Mouse (Mus musculus) limb, embryonic 15.5 days (tissue): ENCODE data around the gene Cript. TPM values are rescaled to one million over a fixed set of nuclear protein-coding genes. Genes with fewer than 3 reads are reported as not detected.

Experiments used
- ATAC-seq: fragments of 200-750 bp; cut with Nextera tagmentation; 2 replicates; pipeline ENCODE4 v1.8.0; 2017; ENCODE audit warnings: low read depth, moderate TSS enrichment; ENCODE audit not compliant: insufficient number of reproducible peaks, low FRiP score, low TSS enrichment
- H3K27ac ChIP-seq: fragments of 300-500 bp; sonication (generic); 2 replicates; pipeline ENCODE4 v1.5.1; 2015; ENCODE audit warnings: moderate library complexity, mild to moderate bottlenecking, inconsistent platforms
- H3K27me3 ChIP-seq: fragments of 300-500 bp; sonication (generic); 2 replicates; pipeline ENCODE4 v1.6.1; 2015; ENCODE audit warnings: inconsistent platforms
- H3K36me3 ChIP-seq: fragments of 300-500 bp; sonication (generic); 2 replicates; pipeline ENCODE4 v1.6.1; 2015; ENCODE audit warnings: inconsistent platforms
- H3K4me1 ChIP-seq: fragments of 300-500 bp; sonication (generic); 2 replicates; pipeline ENCODE4 v1.6.1; 2015; ENCODE audit warnings: inconsistent platforms
- H3K4me2 ChIP-seq: fragments of 300-500 bp; sonication (generic); 2 replicates; pipeline ENCODE4 v1.6.1; 2015; ENCODE audit warnings: mild to moderate bottlenecking, inconsistent platforms
- H3K4me3 ChIP-seq: fragments of 300-500 bp; sonication (generic); 2 replicates; pipeline ENCODE4 v1.5.1; 2015; ENCODE audit warnings: mild to moderate bottlenecking, inconsistent platforms
- H3K9ac ChIP-seq: fragments of 300-500 bp; sonication (generic); 2 replicates; pipeline ENCODE4 v1.6.1; 2015; ENCODE audit warnings: inconsistent platforms
- H3K9me3 ChIP-seq: fragments of 300-500 bp; sonication (generic); 2 replicates; pipeline ENCODE4 v1.6.1; 2016; ENCODE audit warnings: inconsistent platforms
- WGBS: fragments of 180-500 bp; shearing (Covaris S2); methylation state at CpG from one replicate; pipeline ENCODE4 v1.1.7; 2015; 5-methylcytosine and 5-hydroxymethylcytosine counted together
- polyA plus RNA-seq: library from polyadenylated mRNA; unstranded; fragments of >200 nt; fragmentation: Nextera tagmentation; extraction: Ambion mirVana; gene quantifications from 2 replicates; pipeline ENCODE4 v1.2.1, GENCODE M21; 2015

Gene Cript
- 101 and 117 TPM in 2 replicates for polyA plus RNA-seq

- H3K27me3 ChIP-seq = no peaks in the 10 kb centered on the region
- peaks cover 12% of the 10 kb centered on the region; the same call in 1 of the 2 replicates for H3K4me1 ChIP-seq
- peak; percentile 100 for ATAC-seq
- peaks cover 8% of the 10 kb centered on the region; the same call in 1 of the 2 replicates for H3K36me3 ChIP-seq
- peak within 1 kb of the TSS; percentile 27 for H3K27ac ChIP-seq
- peak within 1 kb of the TSS; percentile 96 for H3K4me2 ChIP-seq
- H3K4me3 ChIP-seq = peak within 1 kb of the TSS; percentile 82
- H3K9ac ChIP-seq = peak within 1 kb of the TSS; percentile 57
- WGBS = under 1% methylated on average over 43 of the region's 43 CpGs
- H3K9me3 ChIP-seq = no peaks in the 10 kb centered on the region
Observed at GRCm38 (mm10) chr17:87025269-87025949, at the start of gene Cript, which contains the start of gene Pigf. Cript (plus strand) TSS chr17:87025550. Pigf (minus strand) TSS chr17:87025406.

GRCm38 (mm10) chr17:86976387-86976786 lies 49.0 kb upstream of the Cript start:
- ATAC-seq = no peak
- H3K27ac ChIP-seq = no peak overlapping the region
- WGBS = 80% methylated on average over 10 of the region's 10 CpGs
- H3K27me3 ChIP-seq = no peaks in the 10 kb centered on the region
- peaks cover 62% of the 10 kb centered on the region for H3K36me3 ChIP-seq
- H3K9me3 ChIP-seq = no peaks in the 10 kb centered on the region
- H3K9ac ChIP-seq = no peak overlapping the region
- H3K4me2 ChIP-seq = no peak overlapping the region
- H3K4me1 ChIP-seq = no peaks in the 10 kb centered on the region
- no peak overlapping the region for H3K4me3 ChIP-seq

GRCm38 (mm10) chr17:86978496-86978895 lies 46.9 kb upstream of the Cript start:
- Histone ChIP-seq H3K4me1 (no peaks in the 10 kb centered on the region), H3K9me3 (no peaks in the 10 kb centered on the region), H3K27ac (no peak overlapping the region), H3K4me3 (no peak overlapping the region), H3K27me3 (no peaks in the 10 kb centered on the region), H3K36me3 (peaks cover 64% of the 10 kb centered on the region), H3K4me2 (no peak overlapping the region), H3K9ac (no peak overlapping the region)
- no peak for ATAC-seq
- 90% methylated on average over 6 of the region's 6 CpGs for WGBS

GRCm38 (mm10) chr17:86981205-86981604 lies 44.1 kb upstream of the Cript start:
- no peak for ATAC-seq
- Histone ChIP-seq H3K36me3 (peaks cover 47% of the 10 kb centered on the region), H3K27me3 (no peaks in the 10 kb centered on the region), H3K4me2 (no peak overlapping the region), H3K4me3 (no peak overlapping the region), H3K9me3 (no peaks in the 10 kb centered on the region), H3K9ac (no peak overlapping the region), H3K4me1 (no peaks in the 10 kb centered on the region), H3K27ac (no peak overlapping the region)
- 96% methylated on average over 1 of the region's 1 CpGs for WGBS

- H3K36me3 ChIP-seq = peaks cover 43% of the 10 kb centered on the region
- 94% methylated on average over 2 of the region's 2 CpGs for WGBS
Observed at GRCm38 (mm10) chr17:86981701-86982100, 43.6 kb upstream of the Cript start.

GRCm38 (mm10) chr17:86982497-86982896 lies 42.9 kb upstream of the Cript start:
- Histone ChIP-seq H3K9me3 (no peaks in the 10 kb centered on the region), H3K27me3 (no peaks in the 10 kb centered on the region), H3K36me3 (peaks cover 43% of the 10 kb centered on the region), H3K4me1 (0 out of 2 replicates have a peak, but pooled peaks cover 8% of the 10 kb centered on the region), H3K4me2 (no peak overlapping the region), H3K4me3 (no peak overlapping the region), H3K9ac (no peak overlapping the region), H3K27ac (no peak overlapping the region)
- ATAC-seq = no peak
- WGBS = 70% methylated on average over 9 of the region's 9 CpGs

More at GRCm38 (mm10) chr17:86981701-86982100, 43.6 kb upstream of the Cript start:
- Histone ChIP-seq H3K27me3 (no peaks in the 10 kb centered on the region), H3K4me3 (no peak overlapping the region), H3K9me3 (no peaks in the 10 kb centered on the region), H3K27ac (no peak overlapping the region), H3K4me2 (no peak overlapping the region), H3K4me1 (0 out of 2 replicates have a peak, but pooled peaks cover 2% of the 10 kb centered on the region), H3K9ac (no peak overlapping the region)
- no peak for ATAC-seq

GRCm38 (mm10) chr17:86986449-86987138 lies 38.8 kb upstream of the Cript start:
- Histone ChIP-seq H3K9ac (no peak overlapping the region), H3K27me3 (no peaks in the 10 kb centered on the region), H3K27ac (0 out of 2 replicates have a peak overlapping the region, but pooled peaks have one; percentile 13), H3K4me2 (no peak overlapping the region), H3K9me3 (no peaks in the 10 kb centered on the region), H3K36me3 (peaks cover 21% of the 10 kb centered on the region), H3K4me1 (peaks cover 20% of the 10 kb centered on the region), H3K4me3 (no peak overlapping the region)
- ATAC-seq = peak; percentile 30
- 54% methylated on average over 17 of the region's 17 CpGs for whole genome bisulfite sequencing

- 86% methylated on average over 5 of the region's 5 CpGs for WGBS
- H3K4me2 ChIP-seq = no peak overlapping the region
- peaks cover 7% of the 10 kb centered on the region for H3K36me3 ChIP-seq
- H3K27me3 ChIP-seq = no peaks in the 10 kb centered on the region
- no peaks in the 10 kb centered on the region for H3K9me3 ChIP-seq
- no peak; the same call in 1 of the 2 replicates for ATAC-seq
- no peak overlapping the region for H3K4me3 ChIP-seq
- no peak overlapping the region for H3K9ac ChIP-seq
- no peak overlapping the region for H3K27ac ChIP-seq
- peaks cover 20% of the 10 kb centered on the region for H3K4me1 ChIP-seq
Observed at GRCm38 (mm10) chr17:86988161-86988560, 37.2 kb upstream of the Cript start.

- no peaks in the 10 kb centered on the region for H3K27me3 ChIP-seq
- H3K27ac ChIP-seq = peak overlapping the region; percentile 12; the same call in 1 of the 2 replicates
- WGBS = 63% methylated on average over 6 of the region's 6 CpGs
- 0 out of 2 replicates have a peak, but pooled peaks have one; percentile 16 for ATAC-seq
- H3K9ac ChIP-seq = no peak overlapping the region
- H3K36me3 ChIP-seq = peaks cover 3% of the 10 kb centered on the region
- H3K4me3 ChIP-seq = no peak overlapping the region
- no peak overlapping the region for H3K4me2 ChIP-seq
- no peaks in the 10 kb centered on the region for H3K9me3 ChIP-seq
- H3K4me1 ChIP-seq = peaks cover 20% of the 10 kb centered on the region
Observed at GRCm38 (mm10) chr17:86988601-86989184, 36.7 kb upstream of the Cript start.

GRCm38 (mm10) chr17:86991306-86991705 lies 34.0 kb upstream of the Cript start:
- 73% methylated on average over 8 of the region's 8 CpGs for WGBS
- no peak for ATAC-seq
- Histone ChIP-seq H3K27me3 (no peaks in the 10 kb centered on the region), H3K9me3 (no peaks in the 10 kb centered on the region), H3K27ac (0 out of 2 replicates have a peak overlapping the region, but pooled peaks have one; percentile 17), H3K36me3 (peaks cover 5% of the 10 kb centered on the region; the same call in 1 of the 2 replicates), H3K4me2 (no peak overlapping the region), H3K4me1 (peaks cover 20% of the 10 kb centered on the region), H3K9ac (no peak overlapping the region), H3K4me3 (no peak overlapping the region)

- Histone ChIP-seq H3K27ac (no peak overlapping the region), H3K36me3 (peaks cover 29% of the 10 kb centered on the region), H3K4me1 (no peaks in the 10 kb centered on the region), H3K4me2 (no peak overlapping the region), H3K27me3 (no peaks in the 10 kb centered on the region), H3K4me3 (no peak overlapping the region), H3K9me3 (no peaks in the 10 kb centered on the region), H3K9ac (no peak overlapping the region)
- WGBS = 90% methylated on average over 6 of the region's 6 CpGs
- no peak for ATAC-seq
Observed at GRCm38 (mm10) chr17:86997323-86997722, 28.0 kb upstream of the Cript start.
